Mouse (Mus musculus): ENCODE results near the gene Lcn5.

GRCm38 (mm10) chr2:25617578-25617977 lies 40.2 kb upstream of the Lcn5 start, which contains the start of gene Ccdc183:
- TF ChIP-seq POLR2A (IDR thresholded peaks at IDR 0.05; ENCODE audit: borderline replicate concordance, extremely low read depth, low read depth, low read length) (no peak), CTCF (IDR thresholded peaks at IDR 0.05; ENCODE audit: insufficient read depth, low read length) (no peak)

All from lung, adult 2 months (tissue).